Mouse (Mus musculus): ENCODE data around the gene Tex264. TPM values are rescaled to one million over a fixed set of nuclear protein-coding genes. Genes with fewer than 3 reads are reported as not detected.

The Tex264 gene
- polyA plus RNA-seq, 1 experiment from 2014 or later = 32.1 TPM

DNA sequence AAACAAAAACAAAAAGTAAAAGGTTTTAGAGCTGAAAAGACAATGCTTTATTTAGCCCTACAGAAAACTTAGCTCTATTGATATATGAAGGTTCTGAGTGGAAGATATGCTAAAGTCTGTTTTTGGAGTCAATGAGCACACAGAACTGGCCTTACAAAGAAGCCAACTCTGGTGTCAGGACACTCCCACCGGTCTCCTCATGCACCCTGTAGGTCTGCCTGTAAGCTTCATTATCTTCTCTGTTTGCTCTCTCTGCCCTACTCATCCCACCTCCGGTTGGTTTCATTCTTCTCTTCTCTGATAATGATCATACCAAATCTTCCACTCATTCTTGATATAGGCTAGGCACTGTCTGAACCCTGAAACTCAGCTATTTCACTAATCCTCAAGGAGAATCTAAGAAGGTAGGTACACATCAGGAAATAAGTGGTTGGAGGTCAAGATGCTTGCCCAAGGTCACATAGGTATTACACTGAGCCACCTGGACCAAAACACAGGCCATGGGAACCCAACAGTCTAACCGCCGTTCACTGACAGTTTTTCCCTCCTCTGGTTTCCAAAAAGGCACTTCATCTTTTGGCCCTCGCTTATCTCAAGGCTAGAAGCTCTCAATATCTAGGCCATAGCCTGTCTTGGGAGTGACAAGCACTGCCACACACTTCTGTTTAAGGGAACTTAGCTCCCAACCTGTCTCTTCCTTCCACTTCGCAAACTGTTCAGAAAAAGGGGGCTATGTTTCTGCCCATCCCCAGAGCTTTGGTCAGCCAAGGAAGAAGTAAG is 1.4 kb downstream of the Tex264 start:
- 83% methylated on average over 6 of the region's 6 CpGs for WGBS
- H3K9me3 ChIP-seq (replicated peaks) = no peaks in the 10 kb centered on the region
- H3K4me1 ChIP-seq = peaks cover 34% of the 10 kb centered on the region
- peak overlapping the region; percentile 94 for H3K4me3 ChIP-seq
- DNase-seq (ENCODE audit: low spot score) = no peak
- peaks cover 28% of the 10 kb centered on the region for H3K36me3 ChIP-seq
- no peaks in the 10 kb centered on the region for H3K27me3 ChIP-seq (ENCODE audit: low read depth, poor library complexity, severe bottlenecking)
- no peak overlapping the region for H3K27ac ChIP-seq

DNA sequence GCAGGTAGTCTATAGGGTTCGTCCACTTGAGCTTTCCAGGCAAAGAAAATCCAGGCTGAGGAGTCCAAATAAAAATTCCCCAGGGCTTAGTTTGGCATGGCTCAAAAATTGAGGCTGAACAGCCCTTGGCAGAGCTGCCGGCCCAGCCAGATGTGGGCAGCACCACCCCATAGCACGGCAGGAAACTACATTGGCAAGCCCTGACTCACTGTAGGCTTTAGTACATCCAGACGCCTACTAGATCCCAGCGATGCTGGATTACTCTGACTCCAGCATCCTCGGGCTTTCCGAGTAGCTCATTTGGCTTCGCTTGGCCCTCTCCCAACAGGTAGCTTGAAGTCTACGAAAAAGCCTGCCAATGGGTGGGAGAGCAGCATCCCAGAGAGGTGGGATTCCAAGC is 4.7 kb downstream of the Tex264 start:
- H3K36me3 ChIP-seq = peaks cover 44% of the 10 kb centered on the region
- 90% methylated on average over 9 of the region's 9 CpGs for WGBS

DNA sequence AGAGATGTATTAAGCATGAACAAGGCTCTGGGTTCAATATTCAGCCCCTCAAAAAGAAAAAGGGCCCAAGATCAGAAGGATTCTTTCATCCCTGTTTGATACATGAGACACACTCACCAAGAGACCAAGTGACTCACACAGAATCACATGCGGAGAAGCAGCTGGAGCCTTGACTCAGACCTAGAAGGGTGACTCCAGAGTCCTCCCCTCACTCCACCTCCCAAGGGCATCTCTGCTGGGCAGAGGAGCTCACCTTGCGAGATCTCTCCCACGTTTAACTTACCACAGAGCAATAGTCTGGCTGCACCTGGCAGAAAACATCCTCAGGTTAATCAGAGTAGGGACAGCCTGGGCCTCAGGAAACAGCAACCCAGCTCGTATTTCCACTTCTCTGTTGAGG is 7.5 kb downstream of the Tex264 start:
- H3K27me3 ChIP-seq (ENCODE audit: low read depth, poor library complexity, severe bottlenecking) = no peaks in the 10 kb centered on the region
- WGBS = 77% methylated on average over 4 of the region's 4 CpGs
- H3K36me3 ChIP-seq = peaks cover 48% of the 10 kb centered on the region
- no peaks in the 10 kb centered on the region for H3K4me1 ChIP-seq
- H3K4me3 ChIP-seq = no peak overlapping the region
- no peaks in the 10 kb centered on the region for H3K9me3 ChIP-seq (replicated peaks)
- no peak overlapping the region for H3K27ac ChIP-seq
- no peak for DNase-seq (ENCODE audit: low spot score)

More for the DNA sequence above, 4.7 kb downstream of the Tex264 start:
- no peak overlapping the region for H3K27ac ChIP-seq
- H3K27me3 ChIP-seq (ENCODE audit: low read depth, poor library complexity, severe bottlenecking) = no peaks in the 10 kb centered on the region
- H3K4me3 ChIP-seq = no peak overlapping the region
- no peaks in the 10 kb centered on the region for H3K9me3 ChIP-seq (replicated peaks)
- no peak for DNase-seq (ENCODE audit: low spot score)
- H3K4me1 ChIP-seq = peaks cover 17% of the 10 kb centered on the region

- H3K9me3 ChIP-seq (replicated peaks) = no peaks in the 10 kb centered on the region
- H3K27me3 ChIP-seq (ENCODE audit: low read depth, poor library complexity, severe bottlenecking) = no peaks in the 10 kb centered on the region
- H3K4me1 ChIP-seq = no peaks in the 10 kb centered on the region
- peaks cover 54% of the 10 kb centered on the region for H3K36me3 ChIP-seq
- H3K27ac ChIP-seq = no peak overlapping the region
- H3K4me3 ChIP-seq = no peak overlapping the region
- WGBS = 90% methylated on average over 5 of the region's 5 CpGs
- no peak for DNase-seq (ENCODE audit: low spot score)
These were observed 8.0 kb downstream of the Tex264 start for GRCm38 (mm10) chr9:106677702-106678101.

- Histone ChIP-seq H3K4me3 (no peak overlapping the region), H3K4me1 (no peaks in the 10 kb centered on the region), H3K27me3 (ENCODE audit: low read depth, poor library complexity, severe bottlenecking) (no peaks in the 10 kb centered on the region), H3K36me3 (peaks cover 58% of the 10 kb centered on the region), H3K27ac (no peak overlapping the region), H3K9me3 (replicated peaks) (no peaks in the 10 kb centered on the region)
- WGBS = 86% methylated on average over 4 of the region's 4 CpGs
- DNase-seq (ENCODE audit: low spot score) = no peak
These were observed 9.2 kb downstream of the Tex264 start for GRCm38 (mm10) chr9:106676571-106676970.

- Histone ChIP-seq H3K27ac (no peak overlapping the region), H3K36me3 (peaks cover 58% of the 10 kb centered on the region), H3K9me3 (replicated peaks) (no peaks in the 10 kb centered on the region), H3K27me3 (ENCODE audit: low read depth, poor library complexity, severe bottlenecking) (no peaks in the 10 kb centered on the region), H3K4me1 (no peaks in the 10 kb centered on the region), H3K4me3 (no peak overlapping the region)
- no peak for DNase-seq (ENCODE audit: low spot score)
- 71% methylated on average over 9 of the region's 9 CpGs for WGBS
These were observed 9.8 kb downstream of the Tex264 start for GRCm38 (mm10) chr9:106675965-106676364.

- WGBS = 0% methylated on average over 1 of the region's 1 CpGs
- H3K27me3 ChIP-seq (ENCODE audit: low read depth, poor library complexity, severe bottlenecking) = no peaks in the 10 kb centered on the region
- H3K4me1 ChIP-seq = no peaks in the 10 kb centered on the region
- H3K4me3 ChIP-seq = no peak overlapping the region
- no peaks in the 10 kb centered on the region for H3K9me3 ChIP-seq (replicated peaks)
- H3K36me3 ChIP-seq = peaks cover 55% of the 10 kb centered on the region
- DNase-seq (ENCODE audit: low spot score) = peak; percentile 82
- H3K27ac ChIP-seq = no peak overlapping the region
These were observed 10.2 kb downstream of the Tex264 start for GRCm38 (mm10) chr9:106675480-106675879.

- 88% methylated on average over 2 of the region's 2 CpGs for WGBS
- Histone ChIP-seq H3K9me3 (replicated peaks) (no peaks in the 10 kb centered on the region), H3K27me3 (ENCODE audit: low read depth, poor library complexity, severe bottlenecking) (no peaks in the 10 kb centered on the region), H3K4me1 (no peaks in the 10 kb centered on the region), H3K4me3 (no peak overlapping the region), H3K36me3 (peaks cover 55% of the 10 kb centered on the region), H3K27ac (no peak overlapping the region)
- DNase-seq (ENCODE audit: low spot score) = no peak
These were observed 11.9 kb downstream of the Tex264 start for GRCm38 (mm10) chr9:106673860-106674259.

GRCm38 (mm10) chr9:106664856-106665255 is 20.9 kb downstream of the Tex264 start:
- 78% methylated on average over 6 of the region's 6 CpGs for WGBS
- Histone ChIP-seq H3K27me3 (ENCODE audit: low read depth, poor library complexity, severe bottlenecking) (no peaks in the 10 kb centered on the region), H3K4me1 (0 out of 2 replicates have a peak, but pooled peaks cover 6% of the 10 kb centered on the region), H3K36me3 (peaks cover 64% of the 10 kb centered on the region), H3K9me3 (replicated peaks) (no peaks in the 10 kb centered on the region), H3K4me3 (no peak overlapping the region), H3K27ac (no peak overlapping the region)
- DNase-seq (ENCODE audit: low spot score) = no peak

- DNase-seq (ENCODE audit: low spot score) = no peak
- Histone ChIP-seq H3K27me3 (ENCODE audit: low read depth, poor library complexity, severe bottlenecking) (no peaks in the 10 kb centered on the region), H3K27ac (no peak overlapping the region), H3K9me3 (replicated peaks) (no peaks in the 10 kb centered on the region), H3K4me3 (no peak overlapping the region), H3K36me3 (peaks cover 63% of the 10 kb centered on the region), H3K4me1 (0 out of 2 replicates have a peak, but pooled peaks cover 6% of the 10 kb centered on the region)
- 77% methylated on average over 4 of the region's 4 CpGs for WGBS
These were observed 21.3 kb downstream of the Tex264 start for GRCm38 (mm10) chr9:106664433-106664832.

- WGBS = 82% methylated on average over 6 of the region's 6 CpGs
- Histone ChIP-seq H3K4me1 (0 out of 2 replicates have a peak, but pooled peaks cover 6% of the 10 kb centered on the region), H3K36me3 (peaks cover 68% of the 10 kb centered on the region), H3K27me3 (ENCODE audit: low read depth, poor library complexity, severe bottlenecking) (no peaks in the 10 kb centered on the region), H3K27ac (no peak overlapping the region), H3K4me3 (no peak overlapping the region), H3K9me3 (replicated peaks) (no peaks in the 10 kb centered on the region)
- DNase-seq (ENCODE audit: low spot score) = no peak
These were observed 22.5 kb downstream of the Tex264 start for GRCm38 (mm10) chr9:106663200-106663599.

DNA sequence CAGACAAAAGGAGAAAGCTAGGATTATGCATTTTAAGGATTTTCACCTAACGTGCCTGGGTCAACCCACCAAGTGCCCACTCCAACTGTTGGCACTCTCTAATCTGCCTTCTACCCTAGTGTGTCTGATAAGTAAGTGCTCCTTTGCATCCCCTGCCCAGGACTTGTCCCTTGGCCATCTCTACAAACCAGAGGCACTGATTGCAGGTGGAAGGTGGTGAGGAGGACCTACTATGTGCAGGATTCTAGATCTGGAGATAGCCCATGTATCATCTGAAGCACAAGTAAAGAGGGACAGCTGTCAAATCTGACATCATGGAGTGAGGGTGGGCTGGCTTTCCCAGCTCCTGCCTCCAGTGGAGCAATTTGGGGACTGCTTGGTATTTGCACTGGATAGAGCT is 25.8 kb downstream of the Tex264 start:
- H3K36me3 ChIP-seq = peaks cover 44% of the 10 kb centered on the region
- DNase-seq (ENCODE audit: low spot score) = no peak
- no peaks in the 10 kb centered on the region for H3K9me3 ChIP-seq (replicated peaks)
- peaks cover 27% of the 10 kb centered on the region for H3K27me3 ChIP-seq (ENCODE audit: low read depth, poor library complexity, severe bottlenecking)
- H3K4me3 ChIP-seq = no peak overlapping the region
- H3K4me1 ChIP-seq = peaks cover 18% of the 10 kb centered on the region
- WGBS = 75% methylated on average over 1 of the region's 1 CpGs
- H3K27ac ChIP-seq = no peak overlapping the region

GRCm38 (mm10) chr9:106659441-106659840 is 26.3 kb downstream of the Tex264 start:
- Histone ChIP-seq H3K9me3 (replicated peaks) (no peaks in the 10 kb centered on the region), H3K4me1 (peaks cover 18% of the 10 kb centered on the region), H3K36me3 (peaks cover 43% of the 10 kb centered on the region), H3K27me3 (ENCODE audit: low read depth, poor library complexity, severe bottlenecking) (peaks cover 32% of the 10 kb centered on the region), H3K4me3 (no peak overlapping the region), H3K27ac (no peak overlapping the region)
- WGBS = 82% methylated on average over 7 of the region's 7 CpGs
- no peak for DNase-seq (ENCODE audit: low spot score)

Measured in limb, embryonic 10.5 days (tissue).